Mouse (Mus musculus): ENCODE data around the gene I830077J02Rik.

DNA sequence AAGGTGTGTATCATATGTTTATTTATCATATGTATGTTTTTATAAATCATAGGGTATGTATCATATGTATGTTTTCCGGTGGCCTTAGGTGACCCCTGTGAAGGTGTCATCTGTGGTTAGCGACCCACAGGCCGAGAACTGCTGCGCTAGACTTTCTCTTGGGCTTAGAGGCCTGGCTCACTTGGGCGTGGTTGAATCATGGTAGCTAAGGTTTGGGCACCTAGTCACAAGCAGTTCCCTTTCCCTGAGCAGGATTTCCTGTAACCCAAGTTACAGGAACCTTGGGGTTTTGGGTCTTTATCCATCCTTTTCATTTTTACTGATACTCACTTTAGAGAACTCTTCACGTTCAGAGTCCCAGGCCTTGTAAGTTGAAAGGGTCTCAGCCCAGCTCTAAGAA is 32.2 kb downstream of the I830077J02Rik start:
- no peak for TF ChIP-seq POLR2A (IDR thresholded peaks at IDR 0.05; ENCODE audit: control insufficient read depth, low read depth, low read length)
- TF ChIP-seq CTCF (IDR thresholded peaks at IDR 0.05; ENCODE audit: control insufficient read depth, insufficient read depth, insufficient replicate concordance, low read depth, low read length): no peak
